Mouse (Mus musculus): ENCODE results near the gene Phb.

- TF ChIP-seq CTCF (conservative IDR thresholded peaks at IDR 0.05; ENCODE audit: insufficient read depth, insufficient read length, low read depth, low read length) (no peak), POLR2A (IDR thresholded peaks at IDR 0.05; ENCODE audit: low read depth, low read length) (no peak)
These were observed 21.2 kb upstream of the Phb start for GRCm38 (mm10) chr11:95645397-95646153.
